Mouse (Mus musculus): ENCODE results near the gene Lmcd1.
A peak's percentile ranks its signal among the peaks of the same experiment; 100 is the strongest.

GRCm38 (mm10) chr6:112295269-112295668 is 21.7 kb downstream of the Lmcd1 start:
- TF ChIP-seq EP300 (IDR thresholded peaks at IDR 0.05), result peak; percentile 92
- TF ChIP-seq CTCF (IDR thresholded peaks at IDR 0.05), result no peak

Data from lung, postnatal 0 days (tissue).